Mouse (Mus musculus) hindbrain, embryonic 10.5 days (tissue): ENCODE measurements around the gene Tmem184b. TPM values are rescaled to one million over a fixed set of nuclear protein-coding genes. Genes with fewer than 3 reads are reported as not detected.

Source experiments
- DNase-seq: peaks from one replicate; pipeline ENCODE4 v3.0.0-alpha.2; 2017; ENCODE audit warnings: low spot score
- H3K27ac ChIP-seq: fragments of 300-500 bp; sonication (generic); 2 replicates; pipeline ENCODE4 v1.5.1; 2016; ENCODE audit warnings: mild to moderate bottlenecking, moderate library complexity
- H3K27me3 ChIP-seq: fragments of 300-500 bp; sonication (generic); 2 replicates; pipeline ENCODE4 v1.6.1; 2016; ENCODE audit warnings: mild to moderate bottlenecking; ENCODE audit not compliant: poor library complexity, insufficient read depth, severe bottlenecking
- H3K36me3 ChIP-seq: fragments of 300-500 bp; sonication (generic); 2 replicates; pipeline ENCODE4 v1.6.1; 2016; ENCODE audit warnings: mild to moderate bottlenecking, moderate library complexity
- H3K4me1 ChIP-seq: fragments of 300-500 bp; sonication (generic); replicated peaks from 2 replicates; pipeline ENCODE4 v1.6.1; 2016; ENCODE audit warnings: mild to moderate bottlenecking
- H3K4me3 ChIP-seq: fragments of 300-500 bp; sonication (generic); 2 replicates; pipeline ENCODE4 v1.5.1; 2016; ENCODE audit warnings: mild to moderate bottlenecking, moderate library complexity
- H3K9me3 ChIP-seq: fragments of 300-500 bp; sonication (generic); 2 replicates; pipeline ENCODE4 v1.6.1; 2016; ENCODE audit warnings: mild to moderate bottlenecking, moderate library complexity
- WGBS: fragments of 180-500 bp; shearing (Covaris S2); methylation state at CpG from one replicate; pipeline ENCODE4 v1.1.7; 2016; 5-methylcytosine and 5-hydroxymethylcytosine counted together
- polyA plus RNA-seq: library from polyadenylated mRNA; unstranded; fragments of >200 nt; fragmentation: Nextera tagmentation; extraction: Ambion mirVana; gene quantifications from 2 replicates; pipeline ENCODE4 v1.2.1, GENCODE M21; 2016

Gene Tmem184b
- polyA plus RNA-seq, 1 experiment from 2014 or later, result 54.8 TPM

DNA sequence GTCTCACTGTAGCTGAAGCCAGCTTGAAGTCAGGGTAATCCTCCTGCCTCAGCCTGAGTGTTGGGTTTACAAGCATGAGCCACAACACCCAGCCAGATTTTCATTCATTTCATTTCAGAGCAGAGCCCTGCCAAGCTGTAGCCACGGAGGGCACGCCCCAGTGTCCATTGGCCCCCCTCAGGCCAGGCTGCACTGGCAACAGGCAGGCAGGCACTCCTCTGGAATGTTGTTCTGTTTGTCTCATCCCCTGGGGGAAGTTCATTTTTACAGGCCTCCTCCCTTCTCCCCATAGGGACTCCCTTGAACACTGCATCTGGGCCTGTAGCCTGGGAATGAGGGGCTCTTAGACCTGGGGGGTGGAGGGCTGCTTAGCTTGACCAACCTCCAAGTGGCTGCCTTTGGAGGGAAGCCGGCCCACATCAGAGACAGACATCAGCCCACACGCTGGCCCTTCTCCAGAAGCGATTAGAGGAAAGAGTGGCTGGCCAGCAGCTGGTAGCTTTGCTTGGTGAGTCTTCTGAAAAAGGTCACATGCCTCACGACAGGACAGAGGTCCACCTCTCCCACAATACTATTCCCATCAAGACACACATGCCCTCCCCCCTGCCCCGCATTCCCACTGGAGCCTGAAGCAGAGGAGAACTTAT is 11.8 kb downstream of the Tmem184b start:
- 43% methylated on average over 7 of the region's 7 CpGs for WGBS
- no peaks in the 10 kb centered on the region for H3K27me3 ChIP-seq
- peak overlapping the region; percentile 54 for H3K27ac ChIP-seq
- peaks cover 75% of the 10 kb centered on the region for H3K4me1 ChIP-seq
- H3K4me3 ChIP-seq, result no peak overlapping the region
- DNase-seq, result no peak
- H3K36me3 ChIP-seq, result peaks cover 12% of the 10 kb centered on the region; the same call in 1 of the 2 replicates
- H3K9me3 ChIP-seq, result no peaks in the 10 kb centered on the region

DNA sequence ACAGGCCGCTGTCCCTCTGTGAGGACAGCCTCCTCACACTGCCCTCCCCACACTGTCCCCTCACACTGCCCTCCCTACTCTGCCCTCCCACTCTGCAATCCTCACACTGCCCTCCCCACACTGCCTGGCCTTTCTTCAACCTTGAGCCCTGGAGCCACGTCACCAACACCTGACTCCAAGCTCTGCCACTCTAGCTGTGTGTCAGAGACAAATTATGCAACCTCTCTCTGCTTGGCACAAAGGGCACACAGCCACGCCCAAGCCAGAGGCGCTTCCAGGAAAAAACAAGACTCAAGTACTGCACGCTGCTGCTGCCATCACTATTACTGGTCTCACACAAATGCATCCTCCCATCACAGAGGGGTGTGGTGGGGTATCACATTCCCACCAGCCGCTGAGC is 12.9 kb downstream of the Tmem184b start:
- WGBS, result 90% methylated on average over 6 of the region's 6 CpGs
- H3K4me1 ChIP-seq, result peaks cover 75% of the 10 kb centered on the region
- H3K9me3 ChIP-seq, result no peaks in the 10 kb centered on the region
- no peak overlapping the region for H3K4me3 ChIP-seq
- H3K27me3 ChIP-seq, result no peaks in the 10 kb centered on the region
- DNase-seq, result no peak
- H3K36me3 ChIP-seq, result 0 out of 2 replicates have a peak, but pooled peaks cover 8% of the 10 kb centered on the region
- no peak overlapping the region for H3K27ac ChIP-seq

DNA sequence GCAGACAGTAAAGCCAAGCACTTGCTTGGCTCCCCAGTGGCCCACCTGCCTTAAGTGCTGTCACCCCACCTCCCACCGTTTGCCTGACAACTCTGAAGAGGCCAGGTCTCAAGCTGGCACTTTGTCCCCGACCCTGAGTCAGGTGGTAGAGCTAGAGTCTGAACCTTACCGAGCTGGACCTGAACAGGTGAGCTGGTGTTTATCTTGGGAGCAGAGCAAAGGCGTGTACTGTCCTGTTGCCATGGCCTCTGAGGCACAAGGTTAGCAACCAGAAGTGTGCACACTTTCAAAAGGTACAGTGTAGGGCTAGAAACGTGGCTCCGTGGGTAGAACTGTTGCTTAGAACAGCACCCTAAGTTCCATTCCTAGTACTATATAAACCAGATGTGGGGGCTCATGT is 15.2 kb downstream of the Tmem184b start:
- DNase-seq, result no peak
- H3K9me3 ChIP-seq, result no peaks in the 10 kb centered on the region
- H3K27me3 ChIP-seq, result no peaks in the 10 kb centered on the region
- no peak overlapping the region for H3K4me3 ChIP-seq
- peaks cover 52% of the 10 kb centered on the region for H3K4me1 ChIP-seq
- 81% methylated on average over 6 of the region's 6 CpGs for WGBS
- H3K27ac ChIP-seq, result no peak overlapping the region
- H3K36me3 ChIP-seq, result 0 out of 2 replicates have a peak, but pooled peaks cover 5% of the 10 kb centered on the region

DNA sequence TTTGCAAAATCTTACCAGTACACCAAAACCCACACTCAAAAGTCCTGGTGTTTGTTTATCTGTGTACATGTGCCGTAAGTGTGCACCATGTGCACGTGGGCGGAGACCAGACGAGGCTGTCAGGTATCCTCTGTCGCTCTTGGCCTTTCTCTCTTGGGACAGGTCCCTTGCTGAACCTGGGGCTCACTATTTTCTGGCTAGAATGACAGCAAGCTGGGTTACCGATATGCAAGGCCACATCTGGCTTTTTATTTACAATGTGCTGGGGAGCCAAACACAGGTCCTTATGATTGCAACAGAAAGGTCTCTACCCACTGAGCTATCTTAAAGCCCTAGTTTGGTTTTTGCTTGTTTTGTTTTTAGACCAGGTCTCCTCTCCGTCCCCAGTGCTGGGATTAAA is 15.8 kb downstream of the Tmem184b start:
- Histone ChIP-seq H3K4me3 (no peak overlapping the region), H3K9me3 (no peaks in the 10 kb centered on the region), H3K36me3 (no peaks in the 10 kb centered on the region), H3K4me1 (peaks cover 47% of the 10 kb centered on the region), H3K27ac (no peak overlapping the region), H3K27me3 (no peaks in the 10 kb centered on the region)
- WGBS, result 83% methylated on average over 7 of the region's 7 CpGs
- no peak for DNase-seq

DNA sequence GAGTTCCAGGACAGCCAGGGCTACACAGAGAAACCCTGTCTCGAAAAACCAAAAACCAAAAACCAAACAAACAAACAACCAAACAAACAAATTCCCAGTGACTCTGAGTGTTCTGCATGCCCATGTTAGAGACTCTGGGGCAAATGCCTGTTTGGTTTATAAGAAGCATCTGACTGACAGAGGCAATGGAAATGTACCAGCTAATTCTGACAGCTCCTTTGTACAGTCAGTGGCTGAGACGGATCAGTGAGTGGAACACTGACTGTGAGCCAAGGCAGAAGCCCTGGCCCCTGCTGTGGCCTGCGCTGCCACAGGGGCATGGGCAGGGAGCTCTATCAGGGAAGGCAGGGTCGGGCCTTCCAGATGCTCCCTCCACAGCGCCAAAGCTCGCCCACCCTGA is 16.3 kb downstream of the Tmem184b start:
- DNase-seq, result no peak
- peaks cover 42% of the 10 kb centered on the region for H3K4me1 ChIP-seq
- H3K27ac ChIP-seq, result no peak overlapping the region
- H3K36me3 ChIP-seq, result no peaks in the 10 kb centered on the region
- H3K27me3 ChIP-seq, result no peaks in the 10 kb centered on the region
- no peak overlapping the region for H3K4me3 ChIP-seq
- no peaks in the 10 kb centered on the region for H3K9me3 ChIP-seq
- 68% methylated on average over 6 of the region's 6 CpGs for WGBS

DNA sequence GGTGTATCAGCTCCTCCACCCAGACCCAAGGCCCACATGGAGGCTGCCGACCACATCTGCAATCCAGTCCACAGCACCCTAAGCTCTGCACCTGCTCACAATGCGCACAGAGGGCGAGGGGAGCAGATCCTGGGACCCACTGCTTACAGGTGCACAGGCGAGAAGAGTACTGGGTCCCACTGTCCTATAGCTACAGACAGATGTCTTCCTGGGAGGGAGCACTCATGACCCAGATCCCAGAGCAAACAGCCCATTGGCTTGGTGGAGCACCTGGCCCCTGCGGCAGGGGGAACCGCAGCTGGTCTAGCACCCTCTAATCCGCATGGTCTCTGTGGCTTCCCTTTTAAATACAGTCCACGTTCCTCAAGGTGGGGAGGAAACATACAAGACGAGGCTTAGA is 21.7 kb downstream of the Tmem184b start:
- Histone ChIP-seq H3K27ac (no peak overlapping the region), H3K4me1 (peaks cover 14% of the 10 kb centered on the region), H3K4me3 (no peak overlapping the region), H3K27me3 (no peaks in the 10 kb centered on the region), H3K9me3 (no peaks in the 10 kb centered on the region), H3K36me3 (peaks cover 20% of the 10 kb centered on the region)
- 88% methylated on average over 9 of the region's 9 CpGs for WGBS
- no peak for DNase-seq

DNA sequence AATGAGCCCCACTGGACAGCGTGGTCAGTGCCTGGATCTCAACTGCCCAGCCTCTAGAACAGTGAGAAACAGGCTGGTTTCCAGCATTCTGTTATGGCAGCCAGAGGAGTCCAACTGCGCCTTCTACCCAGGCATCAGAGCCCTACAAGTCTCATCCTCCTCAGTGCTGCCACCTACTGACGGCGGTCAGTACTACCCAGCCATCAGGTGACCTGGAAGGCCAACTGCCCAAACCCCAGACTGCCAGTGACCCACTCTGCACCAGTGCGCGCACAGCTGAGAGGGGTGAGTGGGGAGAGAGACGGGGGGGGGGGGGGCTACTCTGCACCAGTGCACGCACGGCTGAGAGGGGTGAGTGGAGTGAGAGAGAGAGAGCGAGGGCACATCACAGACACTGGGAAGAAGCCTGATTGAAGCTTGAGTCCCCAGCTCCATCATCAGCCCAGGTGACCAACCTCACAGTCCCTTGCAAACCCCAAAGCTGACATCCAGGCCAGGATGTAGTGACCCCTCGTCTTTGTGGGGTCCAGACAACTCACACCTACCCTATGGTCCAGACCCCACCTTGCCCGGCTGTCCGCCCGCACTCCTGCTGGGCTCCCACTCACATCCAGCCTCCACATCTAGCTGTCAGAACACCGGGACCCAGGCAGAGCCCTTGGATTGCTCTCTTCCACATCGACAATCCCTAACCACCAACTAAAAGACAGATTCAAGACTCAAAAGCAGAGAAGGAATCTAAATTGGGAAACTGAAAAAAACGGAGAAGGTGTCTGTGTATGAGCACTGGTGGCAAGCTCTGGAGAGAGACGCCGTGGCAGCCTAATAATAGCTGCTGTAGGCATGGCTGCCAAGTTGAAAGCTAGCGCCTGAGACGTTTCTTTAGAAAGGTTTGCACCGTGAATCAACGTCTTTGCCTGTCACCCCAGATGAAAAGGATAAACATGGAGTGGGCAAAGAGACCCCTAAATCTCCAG is 22.6 kb downstream of the Tmem184b start:
- whole genome bisulfite sequencing, result 56% methylated on average over 23 of the region's 23 CpGs
- peak; percentile 88 for DNase-seq
- no peaks in the 10 kb centered on the region for H3K9me3 ChIP-seq
- H3K27me3 ChIP-seq, result no peaks in the 10 kb centered on the region
- peaks cover 14% of the 10 kb centered on the region for H3K4me1 ChIP-seq
- 0 out of 2 replicates have a peak overlapping the region, but pooled peaks have one; percentile 18 for H3K27ac ChIP-seq
- peaks cover 29% of the 10 kb centered on the region for H3K36me3 ChIP-seq
- H3K4me3 ChIP-seq, result no peak overlapping the region

DNA sequence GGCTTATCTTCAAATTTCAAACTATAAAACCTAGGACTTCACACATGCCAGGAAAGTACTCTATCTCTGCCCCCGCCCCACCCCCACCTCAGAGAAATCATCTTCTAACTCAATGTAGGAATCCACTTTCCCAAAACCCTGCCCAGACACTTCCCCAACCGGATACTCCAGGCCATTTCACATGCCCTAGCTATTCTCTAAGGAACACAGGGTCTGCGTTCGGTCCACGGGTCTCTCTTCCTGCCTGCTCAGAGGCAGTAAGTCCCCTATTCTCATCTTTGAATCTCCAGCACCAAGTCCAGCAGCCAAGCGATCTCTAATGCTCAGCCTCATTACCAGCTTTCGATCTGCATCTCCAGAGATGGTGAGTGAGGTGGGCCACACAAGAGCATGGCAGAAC is 23.7 kb downstream of the Tmem184b start:
- Histone ChIP-seq H3K4me1 (peaks cover 20% of the 10 kb centered on the region), H3K4me3 (no peak overlapping the region), H3K27ac (no peak overlapping the region), H3K9me3 (no peaks in the 10 kb centered on the region), H3K27me3 (no peaks in the 10 kb centered on the region), H3K36me3 (peaks cover 40% of the 10 kb centered on the region)
- no peak for DNase-seq
- WGBS, result 91% methylated on average over 7 of the region's 7 CpGs

DNA sequence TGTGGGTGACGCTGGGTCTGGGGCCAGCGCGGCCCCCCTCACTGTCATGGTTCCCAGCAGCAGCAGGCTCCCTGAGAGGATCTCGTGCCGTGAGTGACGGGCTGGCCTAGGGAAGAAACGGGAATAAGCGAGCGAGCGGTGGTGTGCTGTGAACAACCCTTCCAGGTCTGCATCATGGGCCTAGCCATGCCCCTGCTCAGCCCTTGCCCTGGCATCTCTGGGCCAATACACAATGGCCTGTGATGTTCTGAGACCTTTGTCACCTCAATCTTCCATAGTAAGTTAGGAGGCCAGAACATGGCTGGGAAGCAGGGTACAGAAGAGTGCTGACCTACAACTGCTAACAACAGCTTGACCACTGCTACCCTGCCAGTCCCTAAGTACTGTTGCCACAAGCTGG is 24.8 kb downstream of the Tmem184b start:
- no peak overlapping the region for H3K27ac ChIP-seq
- 96% methylated on average over 10 of the region's 10 CpGs for WGBS
- peaks cover 24% of the 10 kb centered on the region for H3K4me1 ChIP-seq
- peaks cover 50% of the 10 kb centered on the region for H3K36me3 ChIP-seq
- no peaks in the 10 kb centered on the region for H3K27me3 ChIP-seq
- H3K9me3 ChIP-seq, result no peaks in the 10 kb centered on the region
- H3K4me3 ChIP-seq, result no peak overlapping the region
- DNase-seq, result no peak

DNA sequence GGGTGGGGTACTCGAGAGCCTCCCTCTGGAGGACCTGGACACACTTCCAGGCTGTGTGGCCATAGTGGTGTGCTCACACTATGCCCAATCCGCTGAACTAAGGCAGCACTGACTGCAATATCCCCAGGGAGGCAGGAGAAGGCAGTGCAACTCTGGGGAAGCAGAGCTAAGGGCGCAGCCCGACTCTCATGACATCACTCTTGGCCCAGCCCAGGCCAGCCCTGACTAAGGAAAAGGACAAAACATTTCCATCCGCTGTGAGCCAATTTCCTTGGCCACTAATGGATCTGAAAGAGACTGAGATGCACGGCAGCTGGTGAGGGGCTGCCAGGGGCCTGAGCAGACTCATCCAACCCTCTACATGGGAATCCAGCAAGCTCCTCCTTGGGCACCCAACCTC is 25.7 kb downstream of the Tmem184b start:
- Histone ChIP-seq H3K27ac (no peak overlapping the region), H3K4me1 (peaks cover 24% of the 10 kb centered on the region), H3K9me3 (no peaks in the 10 kb centered on the region), H3K27me3 (no peaks in the 10 kb centered on the region), H3K36me3 (peaks cover 59% of the 10 kb centered on the region), H3K4me3 (no peak overlapping the region)
- WGBS, result 87% methylated on average over 6 of the region's 6 CpGs
- DNase-seq, result no peak

DNA sequence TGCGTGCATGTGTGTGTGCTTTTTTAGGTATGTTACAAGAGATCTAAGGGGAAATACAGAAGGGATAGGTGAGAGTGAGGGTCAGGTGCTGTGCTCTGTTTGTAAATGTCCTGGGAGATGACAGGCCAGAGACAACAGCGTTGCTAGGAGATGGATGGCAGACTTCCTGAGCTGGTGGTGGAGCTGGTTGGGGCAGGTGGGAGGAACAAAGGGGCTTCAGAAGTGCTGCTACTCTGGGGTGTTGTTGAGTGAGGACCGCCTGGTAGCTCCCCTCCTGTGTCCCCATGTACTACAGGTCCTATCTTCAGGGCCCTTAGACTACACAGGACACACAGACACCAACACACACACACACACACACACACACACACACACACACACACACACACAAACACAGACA is 28.6 kb downstream of the Tmem184b start:
- H3K4me3 ChIP-seq, result no peak overlapping the region
- 52% methylated on average over 3 of the region's 3 CpGs for WGBS
- DNase-seq, result no peak
- H3K9me3 ChIP-seq, result no peaks in the 10 kb centered on the region
- no peaks in the 10 kb centered on the region for H3K27me3 ChIP-seq
- peak overlapping the region; percentile 69; the same call in 1 of the 2 replicates for H3K27ac ChIP-seq
- H3K36me3 ChIP-seq, result peaks cover 77% of the 10 kb centered on the region
- H3K4me1 ChIP-seq, result peaks cover 22% of the 10 kb centered on the region

DNA sequence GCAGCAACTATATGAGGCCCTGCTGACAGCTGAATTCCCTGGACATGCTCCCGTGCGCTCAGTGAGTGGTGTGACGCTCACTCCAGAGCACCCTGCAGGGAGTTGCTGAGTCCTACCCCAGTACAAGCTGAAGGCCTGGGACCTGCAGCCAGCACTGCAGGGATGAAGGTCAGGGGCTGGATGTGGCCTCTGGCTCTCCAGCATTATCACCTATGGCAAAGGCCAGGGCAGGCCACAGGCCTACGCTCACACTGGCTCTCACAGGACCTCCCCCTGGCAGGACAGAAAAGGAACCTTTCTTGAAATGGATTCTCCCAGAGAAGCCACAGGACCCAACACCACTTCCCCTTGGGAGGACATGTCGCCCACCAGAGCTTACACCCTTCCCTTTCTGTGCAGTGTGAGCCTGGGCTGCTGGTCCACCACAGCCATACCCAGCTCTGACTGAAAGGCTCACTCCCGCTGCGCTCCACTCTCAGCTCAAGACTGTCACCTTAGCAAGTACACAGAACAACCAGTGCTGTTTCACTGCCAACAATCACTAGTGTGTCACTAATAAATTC is 33.0 kb downstream of the Tmem184b start:
- Histone ChIP-seq H3K36me3 (peaks cover 86% of the 10 kb centered on the region), H3K27me3 (no peaks in the 10 kb centered on the region), H3K9me3 (no peaks in the 10 kb centered on the region), H3K4me3 (no peak overlapping the region), H3K4me1 (peaks cover 42% of the 10 kb centered on the region), H3K27ac (peak overlapping the region; percentile 41)
- WGBS, result 78% methylated on average over 7 of the region's 7 CpGs
- no peak for DNase-seq
